Mouse (Mus musculus) hindbrain, embryonic 13.5 days (tissue): ENCODE data around the gene Smn1. TPM values are rescaled to one million over a fixed set of nuclear protein-coding genes. Genes with fewer than 3 reads are reported as not detected.
A peak's percentile ranks its signal among the peaks of the same experiment; 100 is the strongest.

Experiments
- ATAC-seq: fragments of 200-750 bp; cut with Nextera tagmentation; 2 replicates; pipeline ENCODE4 v1.8.0; 2017; ENCODE audit warnings: moderate TSS enrichment; ENCODE audit not compliant: low FRiP score
- H3K27ac ChIP-seq: fragments of 300-500 bp; sonication (generic); 2 replicates; pipeline ENCODE4 v1.5.1; 2015; ENCODE audit warnings: inconsistent platforms, mild to moderate bottlenecking, moderate library complexity
- H3K27me3 ChIP-seq: fragments of 300-500 bp; sonication (generic); 2 replicates; pipeline ENCODE4 v1.6.1; 2015; ENCODE audit warnings: mild to moderate bottlenecking, inconsistent platforms
- H3K36me3 ChIP-seq: fragments of 300-500 bp; sonication (generic); 2 replicates; pipeline ENCODE4 v1.6.1; 2015; ENCODE audit warnings: mild to moderate bottlenecking, inconsistent platforms
- H3K4me1 ChIP-seq: fragments of 300-500 bp; sonication (generic); replicated peaks from 2 replicates; pipeline ENCODE4 v1.6.1; 2015; ENCODE audit warnings: inconsistent platforms
- H3K4me2 ChIP-seq: fragments of 300-500 bp; sonication (generic); 2 replicates; pipeline ENCODE4 v1.6.1; 2015; ENCODE audit warnings: inconsistent platforms, mild to moderate bottlenecking, moderate library complexity
- H3K4me3 ChIP-seq: fragments of 300-500 bp; sonication (generic); 2 replicates; pipeline ENCODE4 v1.5.1; 2015; ENCODE audit warnings: mild to moderate bottlenecking, inconsistent platforms
- H3K9ac ChIP-seq: fragments of 300-500 bp; sonication (generic); 2 replicates; pipeline ENCODE4 v1.6.1; 2015; ENCODE audit warnings: mild to moderate bottlenecking, inconsistent platforms
- H3K9me3 ChIP-seq: fragments of 300-500 bp; sonication (generic); 2 replicates; pipeline ENCODE4 v1.6.1; 2016; ENCODE audit warnings: inconsistent platforms
- WGBS: fragments of 180-500 bp; shearing (Covaris S2); methylation state at CpG from one replicate; pipeline ENCODE4 v1.1.7; 2015; 5-methylcytosine and 5-hydroxymethylcytosine counted together
- polyA plus RNA-seq: library from polyadenylated mRNA; unstranded; fragments of >200 nt; fragmentation: Nextera tagmentation; extraction: Ambion mirVana; gene quantifications from 2 replicates; pipeline ENCODE4 v1.2.1, GENCODE M21; 2015

The Smn1 gene
- 47.1 and 51.6 TPM in 2 replicates for polyA plus RNA-seq

DNA sequence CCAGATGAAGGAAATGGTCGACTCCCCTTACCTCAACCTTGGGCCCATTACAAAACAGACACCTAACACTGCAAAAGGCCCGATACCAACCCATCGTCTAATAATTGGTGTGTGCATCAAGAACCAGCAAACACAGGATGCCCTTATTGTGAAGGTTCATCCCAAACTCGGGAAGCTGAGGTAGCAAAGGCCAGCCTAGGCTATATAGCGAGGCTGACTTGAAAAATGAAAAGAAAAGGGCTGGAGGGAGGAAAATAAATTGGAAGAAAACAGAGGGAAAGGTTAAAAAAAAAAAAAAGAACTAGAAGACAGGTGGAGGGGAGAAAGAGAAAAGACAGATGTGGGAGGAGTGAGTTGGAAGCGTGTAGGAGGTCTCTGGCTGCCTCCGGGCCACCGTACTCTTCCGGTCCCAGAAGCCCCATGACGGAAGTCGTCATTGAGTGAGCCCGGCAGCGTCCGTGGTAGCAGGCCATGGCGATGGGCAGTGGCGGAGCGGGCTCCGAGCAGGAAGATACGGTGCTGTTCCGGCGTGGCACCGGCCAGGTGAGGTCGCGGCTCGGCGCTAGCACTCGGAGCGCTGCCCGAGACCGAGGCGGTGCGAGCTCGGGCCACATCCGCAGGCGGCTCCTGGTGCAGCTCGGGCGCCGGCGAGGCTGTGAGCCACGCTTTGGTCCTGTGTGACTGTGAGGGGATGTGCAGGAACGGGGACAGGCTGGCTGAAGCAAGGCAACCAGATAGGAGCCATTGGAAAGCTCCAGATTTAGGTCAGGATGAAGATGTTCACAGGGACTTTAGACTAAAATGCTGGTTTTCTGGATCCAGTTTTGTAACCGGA, at the start of gene Smn1:
Gene Smn1, plus strand, starts transcription at position 430 of the 835 bp plus-strand sequence.
- H3K4me3 ChIP-seq = peak within 1 kb of the TSS; percentile 87
- H3K36me3 ChIP-seq = peaks cover 29% of the 10 kb centered on the region
- peak; percentile 97 for ATAC-seq
- H3K9ac ChIP-seq = peak within 1 kb of the TSS; percentile 87
- 4% methylated on average over 42 of the region's 42 CpGs for WGBS
- H3K27me3 ChIP-seq = no peaks in the 10 kb centered on the region
- no peaks in the 10 kb centered on the region for H3K9me3 ChIP-seq
- H3K27ac ChIP-seq = 0 out of 2 replicates have a peak within 1 kb of the TSS, but pooled peaks have one; percentile 36
- peak within 1 kb of the TSS; percentile 96 for H3K4me2 ChIP-seq
- peaks cover 17% of the 10 kb centered on the region for H3K4me1 ChIP-seq

DNA sequence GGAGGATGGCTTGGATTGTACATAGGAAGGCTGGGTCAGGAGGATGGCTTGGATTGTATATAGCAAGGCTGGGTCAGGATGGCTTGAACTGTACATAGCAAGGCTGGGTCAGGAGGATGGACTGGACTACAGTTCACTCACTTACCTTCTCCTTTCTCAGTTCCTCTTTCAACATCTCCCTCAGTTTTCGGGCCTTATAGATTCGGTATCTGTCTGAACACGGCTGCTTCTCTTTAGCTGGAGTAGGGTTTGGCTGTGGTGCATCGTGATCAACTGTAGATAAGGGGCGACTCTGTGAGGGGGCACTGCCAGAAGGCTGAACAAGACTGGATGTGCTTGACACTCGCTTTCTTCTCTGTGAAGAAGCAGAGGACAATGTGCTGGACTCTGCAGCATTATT, 25.8 kb upstream of the Smn1 start:
- no peak overlapping the region for H3K4me2 ChIP-seq
- H3K36me3 ChIP-seq = peaks cover 44% of the 10 kb centered on the region
- H3K27ac ChIP-seq = no peak overlapping the region
- ATAC-seq = no peak
- 0 out of 2 replicates have a peak overlapping the region, but pooled peaks have one; percentile 13 for H3K9ac ChIP-seq
- 98% methylated on average over 6 of the region's 6 CpGs for WGBS
- H3K4me3 ChIP-seq = no peak overlapping the region
- H3K9me3 ChIP-seq = no peaks in the 10 kb centered on the region
- peaks cover 26% of the 10 kb centered on the region for H3K4me1 ChIP-seq
- no peaks in the 10 kb centered on the region for H3K27me3 ChIP-seq

DNA sequence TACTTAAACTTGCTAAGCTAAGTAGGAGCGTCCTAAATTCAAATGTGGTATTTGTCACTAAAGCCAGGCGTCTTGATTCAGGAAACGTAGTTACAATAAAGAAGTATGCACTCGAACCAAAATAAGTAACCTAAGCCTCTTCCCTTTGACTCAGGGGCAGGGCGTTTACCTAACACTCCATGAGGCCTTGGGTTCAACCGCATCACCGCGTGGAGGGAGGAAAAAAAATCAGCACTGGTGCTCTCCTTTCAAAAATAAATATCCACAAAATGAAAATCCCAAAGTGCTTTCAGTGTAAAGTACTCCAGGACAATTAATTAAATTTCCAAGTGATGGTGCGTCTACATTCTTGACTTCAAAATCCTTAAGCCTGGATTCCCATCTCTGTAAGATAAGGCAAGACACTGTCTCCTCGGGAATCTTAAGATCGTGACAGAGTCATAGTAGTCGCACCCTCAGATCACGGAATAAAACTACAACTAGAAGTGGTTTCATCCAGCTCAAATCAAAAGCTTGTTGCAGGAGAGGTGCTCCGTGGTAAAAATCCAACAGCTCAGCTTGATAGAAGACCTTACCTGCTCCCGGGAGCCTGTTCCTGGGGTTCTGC, 21.5 kb upstream of the Smn1 start:
- peak; percentile 9 for ATAC-seq
- H3K9me3 ChIP-seq = no peaks in the 10 kb centered on the region
- WGBS = 7% methylated on average over 15 of the region's 15 CpGs
- peak overlapping the region; percentile 98 for H3K4me3 ChIP-seq
- H3K27ac ChIP-seq = peak overlapping the region; percentile 85
- H3K36me3 ChIP-seq = peaks cover 7% of the 10 kb centered on the region
- peak overlapping the region; percentile 86 for H3K4me2 ChIP-seq
- H3K27me3 ChIP-seq = peaks cover 6% of the 10 kb centered on the region; the same call in 1 of the 2 replicates
- peak overlapping the region; percentile 96 for H3K9ac ChIP-seq
- peaks cover 35% of the 10 kb centered on the region for H3K4me1 ChIP-seq

DNA sequence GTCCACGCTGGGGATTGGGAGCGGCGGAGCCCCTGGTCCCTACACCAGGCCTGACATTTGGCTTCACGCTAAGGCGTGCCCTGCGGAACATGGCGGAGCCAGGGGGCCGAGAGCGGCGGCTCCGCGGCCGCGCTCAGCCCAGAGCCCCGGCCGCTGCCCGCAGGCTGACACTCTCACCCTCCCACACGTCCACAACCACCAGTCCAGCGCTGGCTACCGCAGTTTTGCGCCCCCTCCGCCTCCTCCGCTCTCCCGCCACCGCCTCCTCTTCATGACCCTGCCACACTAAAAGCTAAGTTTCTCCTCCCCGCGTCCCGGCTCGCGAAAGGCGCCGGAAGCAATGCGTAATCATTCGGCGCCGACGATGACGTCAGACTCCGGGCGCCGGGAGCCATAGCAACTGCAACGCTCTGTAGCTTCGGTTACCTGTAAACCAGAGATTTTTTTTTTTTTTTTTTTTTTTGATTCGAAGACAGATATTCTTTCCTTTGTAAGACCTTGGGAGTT, 20.9 kb upstream of the Smn1 start, which contains the start of gene Bdp1:
Gene Bdp1, minus strand, starts transcription at position 323 of the 507 bp plus-strand sequence.
- Histone ChIP-seq H3K4me1 (peaks cover 39% of the 10 kb centered on the region), H3K27me3 (peaks cover 6% of the 10 kb centered on the region; the same call in 1 of the 2 replicates), H3K4me2 (peak within 1 kb of the TSS; percentile 86), H3K27ac (peak within 1 kb of the TSS; percentile 85), H3K36me3 (peaks cover 2% of the 10 kb centered on the region; the same call in 1 of the 2 replicates), H3K9ac (peak within 1 kb of the TSS; percentile 96), H3K9me3 (no peaks in the 10 kb centered on the region), H3K4me3 (peak within 1 kb of the TSS; percentile 98)
- WGBS = under 1% methylated on average over 44 of the region's 44 CpGs
- ATAC-seq = peak; percentile 75

DNA sequence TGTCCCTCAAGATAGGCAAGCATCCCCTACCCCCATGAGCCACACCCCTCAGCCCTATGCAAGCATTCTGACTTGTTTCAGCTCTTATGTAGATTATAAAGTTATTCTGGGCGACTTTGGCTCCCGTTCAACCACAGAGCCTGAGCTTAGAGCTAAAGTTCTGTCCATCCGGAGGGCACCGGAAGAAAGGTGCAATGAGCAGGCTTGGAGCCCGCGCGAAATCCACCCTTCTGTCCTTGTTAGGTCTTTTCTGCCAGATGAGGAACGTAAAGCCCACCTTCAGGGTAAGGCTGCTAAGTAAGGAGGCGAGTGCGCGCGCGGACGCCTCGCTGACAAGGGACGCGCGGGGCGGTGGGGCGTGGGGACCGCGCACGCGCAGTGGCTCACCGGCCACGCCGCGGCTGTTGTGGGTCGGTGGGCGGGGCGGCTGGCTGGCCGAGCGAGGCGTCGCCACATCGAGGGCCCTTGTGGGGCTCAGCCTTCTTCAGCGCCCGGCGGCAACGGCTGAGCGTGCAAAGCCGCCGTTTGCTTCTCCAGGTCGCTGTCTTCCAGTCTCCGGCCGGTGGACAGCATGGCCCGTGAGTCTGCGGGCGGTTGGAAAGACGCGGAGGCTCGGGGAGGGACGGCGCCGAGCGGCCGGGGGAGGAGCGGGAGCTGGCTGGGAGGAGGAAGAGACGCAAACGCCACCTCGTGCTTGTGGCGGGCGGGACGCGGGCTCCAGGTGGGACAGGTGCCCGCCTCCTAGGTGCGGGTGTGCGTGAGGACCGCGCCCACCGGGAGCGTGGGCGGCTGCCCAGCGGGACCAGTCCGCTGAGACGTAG, 16.8 kb upstream of the Smn1 start, which contains the start of gene Serf1:
Gene Serf1, plus strand, starts transcription at position 361 of the 821 bp plus-strand sequence.
- Histone ChIP-seq H3K27ac (peak within 1 kb of the TSS; percentile 85), H3K36me3 (peaks cover 16% of the 10 kb centered on the region), H3K27me3 (peaks cover 6% of the 10 kb centered on the region; the same call in 1 of the 2 replicates), H3K9ac (peak within 1 kb of the TSS; percentile 88), H3K4me1 (peaks cover 32% of the 10 kb centered on the region), H3K4me3 (peak within 1 kb of the TSS; percentile 86), H3K4me2 (peak within 1 kb of the TSS; percentile 64), H3K9me3 (no peaks in the 10 kb centered on the region)
- under 1% methylated on average over 75 of the region's 76 CpGs for WGBS
- ATAC-seq = peak; percentile 73

DNA sequence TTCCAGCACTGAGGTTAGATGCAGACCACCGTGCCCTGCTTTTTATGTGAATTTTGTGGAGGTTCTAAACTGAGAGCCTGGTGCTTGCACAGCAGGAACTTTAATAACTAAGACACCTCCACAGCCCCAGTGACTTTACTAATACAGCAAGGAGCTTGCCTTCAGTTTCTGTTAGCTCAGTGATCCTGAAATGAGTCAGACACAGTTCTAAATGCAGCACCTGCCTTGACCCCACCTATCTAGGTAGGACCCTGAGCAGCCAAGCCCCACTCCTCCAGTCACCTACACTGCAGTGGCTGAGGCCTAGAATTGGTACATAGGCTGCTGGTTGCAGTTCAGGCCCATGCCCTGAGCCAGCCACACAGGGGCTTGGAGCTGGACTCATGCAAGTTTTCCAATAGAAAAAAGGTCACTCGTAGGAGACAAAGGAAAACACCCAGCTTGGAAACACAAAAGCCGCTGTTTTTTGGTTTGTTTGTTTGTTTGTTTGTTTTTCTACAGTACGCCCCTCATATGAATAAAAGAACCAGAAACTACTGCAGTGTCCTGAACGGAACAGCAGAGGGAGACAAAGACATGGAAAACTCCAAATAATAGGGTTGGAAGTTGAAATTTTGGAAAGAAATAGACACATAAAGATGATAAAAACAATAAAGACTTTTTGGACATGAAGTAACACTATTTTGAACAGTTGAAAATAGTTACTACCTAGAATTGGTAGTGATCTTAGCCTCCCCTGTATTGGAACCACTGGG, 12.3 kb upstream of the Smn1 start:
- H3K27ac ChIP-seq = no peak overlapping the region
- WGBS = 39% methylated on average over 5 of the region's 5 CpGs
- no peak overlapping the region for H3K4me3 ChIP-seq
- no peaks in the 10 kb centered on the region for H3K27me3 ChIP-seq
- no peak overlapping the region for H3K9ac ChIP-seq
- H3K9me3 ChIP-seq = no peaks in the 10 kb centered on the region
- peaks cover 21% of the 10 kb centered on the region for H3K4me1 ChIP-seq
- peaks cover 51% of the 10 kb centered on the region for H3K36me3 ChIP-seq
- no peak overlapping the region for H3K4me2 ChIP-seq
- no peak for ATAC-seq

DNA sequence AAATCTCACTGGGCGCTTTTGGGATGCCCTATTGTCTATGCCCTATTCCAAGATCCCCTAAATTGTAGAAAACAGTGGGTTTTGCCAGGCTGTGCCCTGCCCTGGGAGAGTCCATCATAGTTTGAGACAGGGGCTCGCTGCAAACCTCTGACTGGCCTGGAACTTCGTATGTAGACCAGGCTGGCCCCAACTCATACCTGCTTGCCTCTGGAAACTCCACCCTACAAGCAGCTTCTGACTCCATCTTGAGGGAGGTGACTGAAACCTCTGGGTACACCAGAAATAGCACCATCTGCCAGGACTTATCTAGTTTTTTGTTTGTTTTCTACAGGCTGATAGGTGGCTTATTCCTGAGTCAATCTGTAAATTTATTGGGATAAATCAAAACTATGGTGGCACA, 682 bp upstream of the Smn1 start:
- Histone ChIP-seq H3K36me3 (peaks cover 23% of the 10 kb centered on the region), H3K9ac (peak overlapping the region; percentile 87; the same call in 1 of the 2 replicates), H3K4me1 (peaks cover 17% of the 10 kb centered on the region), H3K27me3 (no peaks in the 10 kb centered on the region), H3K27ac (no peak overlapping the region), H3K9me3 (no peaks in the 10 kb centered on the region), H3K4me3 (peak overlapping the region; percentile 87), H3K4me2 (peak overlapping the region; percentile 96)
- peak; percentile 12; the same call in 1 of the 2 replicates for ATAC-seq
- WGBS = 89% methylated on average over 3 of the region's 3 CpGs

DNA sequence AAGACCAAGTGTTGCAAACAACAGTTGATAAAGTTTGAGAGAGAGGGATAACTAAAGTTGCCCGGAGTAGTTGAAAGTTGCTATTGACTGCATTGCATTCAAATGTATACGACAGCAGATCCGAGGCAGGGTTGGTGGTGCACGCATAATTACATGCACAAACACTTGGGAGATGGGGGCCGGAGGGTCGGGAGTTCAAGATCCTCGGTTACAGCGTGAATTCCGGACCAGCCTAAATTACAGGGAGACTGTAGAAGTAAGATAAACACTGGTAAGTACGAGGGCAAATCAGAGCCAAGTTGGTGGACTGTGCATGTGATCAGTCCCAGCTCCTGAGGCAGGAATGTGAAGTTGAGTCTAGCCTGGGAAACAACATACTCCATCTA, 599 bp downstream of the Smn1 start:
- H3K36me3 ChIP-seq = peaks cover 32% of the 10 kb centered on the region
- H3K4me1 ChIP-seq = peaks cover 17% of the 10 kb centered on the region
- H3K9ac ChIP-seq = peak overlapping the region; percentile 87
- H3K27me3 ChIP-seq = no peaks in the 10 kb centered on the region
- H3K4me3 ChIP-seq = peak overlapping the region; percentile 87
- H3K9me3 ChIP-seq = no peaks in the 10 kb centered on the region
- peak overlapping the region; percentile 96 for H3K4me2 ChIP-seq
- no peak overlapping the region for H3K27ac ChIP-seq
- WGBS = 3% methylated on average over 10 of the region's 10 CpGs
- ATAC-seq = peak; percentile 44; the same call in 1 of the 2 replicates

DNA sequence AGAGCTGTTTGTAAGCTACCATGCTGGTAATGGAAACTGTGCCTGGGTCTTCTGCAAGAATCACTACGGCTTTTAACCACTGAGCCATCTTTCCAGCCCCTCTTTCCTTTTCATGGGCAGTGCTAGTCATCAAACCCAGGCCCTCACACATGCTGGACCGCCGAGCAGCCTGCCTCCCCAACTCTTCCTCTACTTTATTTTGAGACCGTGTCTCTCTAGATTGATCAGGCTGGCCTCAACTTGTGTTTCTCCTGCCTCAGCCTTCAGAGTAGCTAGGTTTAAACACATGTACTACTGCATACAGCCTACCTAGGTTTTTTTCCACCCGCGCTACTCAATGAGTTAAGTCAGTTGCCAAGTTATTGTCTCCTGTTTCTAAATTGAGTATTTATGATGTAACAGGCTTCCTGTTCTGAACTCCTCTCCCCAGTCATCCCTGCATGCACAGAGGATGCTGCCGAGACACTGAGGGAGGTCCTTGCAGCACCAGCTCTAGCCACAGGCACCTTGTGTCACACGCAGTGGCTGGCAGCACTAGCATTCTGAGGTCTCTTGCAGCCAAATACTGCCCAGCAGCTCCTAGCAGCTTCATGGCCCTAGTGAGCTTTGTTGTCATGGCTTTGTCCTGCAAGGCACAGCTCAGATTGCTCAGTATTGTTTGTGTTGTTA, 17.1 kb downstream of the Smn1 start:
- Histone ChIP-seq H3K36me3 (peaks cover 22% of the 10 kb centered on the region), H3K4me3 (no peak overlapping the region), H3K4me2 (no peak overlapping the region), H3K9ac (no peak overlapping the region), H3K27me3 (no peaks in the 10 kb centered on the region), H3K9me3 (no peaks in the 10 kb centered on the region), H3K27ac (no peak overlapping the region), H3K4me1 (no peaks in the 10 kb centered on the region)
- 87% methylated on average over 8 of the region's 8 CpGs for WGBS
- ATAC-seq = no peak

DNA sequence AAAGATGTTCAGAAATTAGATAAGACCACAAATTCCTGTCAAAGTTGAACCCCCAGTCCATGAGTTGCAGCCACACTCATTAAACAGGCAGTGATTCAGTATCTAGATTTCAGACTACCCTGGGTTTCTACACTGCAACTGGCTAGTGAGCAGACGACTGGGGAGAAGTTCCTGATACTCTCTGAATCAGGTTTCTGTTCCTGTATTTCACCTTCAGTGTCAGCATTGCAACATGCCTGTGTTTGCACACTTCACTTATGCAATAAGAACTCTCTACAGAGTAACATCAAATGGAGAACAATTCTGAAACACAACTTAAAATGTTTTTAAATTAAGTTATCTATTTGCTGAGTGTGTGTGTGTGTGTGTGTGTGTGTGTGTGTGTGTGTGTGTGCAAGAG, 28.0 kb downstream of the Smn1 start:
- WGBS = 74% methylated on average over 1 of the region's 1 CpGs
- Histone ChIP-seq H3K36me3 (no peaks in the 10 kb centered on the region), H3K27ac (no peak overlapping the region), H3K9me3 (no peaks in the 10 kb centered on the region), H3K27me3 (no peaks in the 10 kb centered on the region), H3K9ac (no peak overlapping the region), H3K4me1 (no peaks in the 10 kb centered on the region), H3K4me3 (no peak overlapping the region), H3K4me2 (no peak overlapping the region)
- no peak for ATAC-seq

DNA sequence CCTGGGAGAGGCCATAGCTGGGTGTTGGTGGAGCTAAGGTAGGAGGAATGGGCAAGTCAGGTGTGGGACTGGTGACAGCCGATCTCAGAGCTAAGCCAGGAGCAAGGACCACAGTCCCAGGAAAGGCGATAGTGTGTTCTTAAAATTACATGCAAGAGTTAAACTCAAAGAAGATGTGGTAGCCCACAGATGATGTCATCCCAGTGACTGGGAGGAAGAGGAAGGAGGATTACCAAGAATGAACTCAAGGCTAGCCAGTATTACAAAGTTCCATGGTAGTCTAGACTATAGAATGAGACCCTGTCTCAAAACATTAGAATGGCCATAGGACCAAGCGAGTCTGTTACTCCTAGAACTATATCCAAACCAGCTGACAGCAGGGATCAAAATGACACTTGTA, 32.0 kb downstream of the Smn1 start:
- H3K4me2 ChIP-seq = no peak overlapping the region
- H3K9me3 ChIP-seq = no peaks in the 10 kb centered on the region
- 93% methylated on average over 3 of the region's 3 CpGs for WGBS
- no peaks in the 10 kb centered on the region for H3K36me3 ChIP-seq
- no peak for ATAC-seq
- H3K9ac ChIP-seq = no peak overlapping the region
- no peaks in the 10 kb centered on the region for H3K27me3 ChIP-seq
- H3K4me1 ChIP-seq = no peaks in the 10 kb centered on the region
- H3K27ac ChIP-seq = no peak overlapping the region
- H3K4me3 ChIP-seq = no peak overlapping the region
